Mouse (Mus musculus) lung, postnatal 25 days (tissue): ENCODE measurements around the gene Csf3.

Source experiments
- DNase-seq: peaks from one replicate; pipeline ENCODE4 v3.0.0; 2022; ENCODE audit warnings: low spot score

The Csf3 gene

GRCm38 (mm10) chr11:98748506-98749416, 47.7 kb downstream of the Csf3 start:
- DNase-seq = peak; percentile 80

- no peak for DNase-seq
These were observed 48.7 kb downstream of the Csf3 start for GRCm38 (mm10) chr11:98749716-98750115.

DNA sequence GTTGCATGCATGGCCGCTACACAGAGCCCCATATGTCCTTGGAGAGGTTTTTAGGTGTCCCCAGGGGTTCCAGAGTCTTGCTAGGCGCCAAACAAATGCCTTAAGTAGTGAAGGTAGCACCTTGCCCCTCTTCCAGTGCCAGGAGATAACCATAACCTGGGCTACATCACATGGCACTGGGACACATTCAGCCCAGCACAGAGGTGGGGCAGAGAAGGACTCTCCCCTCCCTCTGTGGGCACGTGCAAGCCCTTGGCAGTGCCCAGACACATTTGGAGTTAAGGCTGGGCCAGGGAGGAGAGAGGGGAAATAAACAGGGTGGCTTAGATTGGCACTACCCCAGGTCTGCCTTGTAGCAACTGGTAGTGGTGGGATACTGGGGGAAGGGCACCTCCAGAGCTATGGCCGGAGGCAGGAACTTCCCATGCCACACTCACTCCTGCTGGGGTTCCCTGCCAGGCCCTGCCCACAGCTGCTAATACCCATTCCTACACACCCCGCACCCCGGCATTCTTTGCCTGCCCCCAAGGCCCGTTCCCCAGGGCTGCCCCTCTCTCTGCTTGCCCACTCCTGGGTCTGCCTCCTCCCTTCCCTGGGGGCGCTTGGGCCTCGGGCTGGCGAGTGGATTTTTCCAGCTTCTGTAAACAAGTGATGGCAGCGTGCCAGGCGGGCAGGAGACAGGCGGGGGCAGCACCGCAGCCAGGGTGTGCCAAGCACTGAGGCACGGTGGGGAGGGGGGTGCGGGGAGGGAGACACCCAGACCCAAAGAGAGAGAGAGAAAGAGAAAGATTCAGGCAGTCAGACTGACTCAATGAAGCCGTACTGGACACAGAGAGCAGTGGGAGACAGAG, 49.5 kb downstream of the Csf3 start:
- peak; percentile 77 for DNase-seq

DNA sequence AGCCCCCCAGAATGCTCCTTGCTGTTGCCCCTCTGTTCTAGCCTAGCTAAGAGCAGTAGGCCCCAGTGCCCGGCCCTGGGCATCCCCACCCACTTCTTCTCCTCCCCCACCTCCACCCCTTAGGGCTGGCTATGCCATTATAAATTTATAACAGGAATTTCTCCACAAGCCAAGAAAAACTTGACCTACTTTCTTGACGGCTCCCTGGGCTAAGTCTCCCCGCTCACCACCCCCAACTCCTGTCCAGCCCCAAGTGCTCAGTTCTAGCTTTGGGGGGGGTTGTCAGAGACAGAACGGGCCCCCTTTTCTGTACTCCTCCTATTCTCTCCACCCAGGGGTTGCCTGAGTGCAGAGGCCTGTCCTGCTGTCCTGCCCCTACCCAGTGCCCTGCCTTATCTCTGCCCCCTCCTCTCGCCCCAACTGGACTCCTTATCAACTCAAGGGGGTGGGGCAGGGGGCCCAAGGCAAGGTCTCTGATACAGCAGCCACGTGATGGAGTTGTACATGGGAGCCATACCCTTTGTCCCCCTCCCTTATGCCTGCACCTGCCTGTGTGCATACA, 50.2 kb downstream of the Csf3 start:
- DNase-seq = no peak

GRCm38 (mm10) chr11:98752562-98753140, 51.6 kb downstream of the Csf3 start:
- DNase-seq = no peak
